Mouse (Mus musculus) neural tube, embryonic 14.5 days (tissue): Measurements from ENCODE around the gene Scgb1b29. TPM values are rescaled to one million over a fixed set of nuclear protein-coding genes. Genes with fewer than 3 reads are reported as not detected.
"Not testable (repeated sequence)": the region's sequence is repeated elsewhere in the genome, so short reads cannot be mapped to it uniquely, and the experiment has no call there.

Experiments
- ATAC-seq: fragments of 200-750 bp; cut with Nextera tagmentation; 2 replicates; pipeline ENCODE4 v1.8.0; 2017; ENCODE audit warnings: low read depth, mild to moderate bottlenecking, moderate TSS enrichment, moderate library complexity
- H3K27ac ChIP-seq: fragments of 300-500 bp; sonication (generic); 2 replicates; pipeline ENCODE4 v1.5.1; 2014; ENCODE audit warnings: low read depth, mild to moderate bottlenecking, control low read depth, low read length, moderate library complexity, mixed read lengths
- H3K27me3 ChIP-seq: fragments of 300-500 bp; sonication (generic); 2 replicates; pipeline ENCODE4 v1.6.1; 2014; ENCODE audit warnings: low read length; ENCODE audit not compliant: control insufficient read depth, insufficient read depth
- H3K36me3 ChIP-seq: fragments of 300-500 bp; sonication (generic); 2 replicates; pipeline ENCODE4 v1.6.1; 2014; ENCODE audit warnings: low read length, mixed read lengths; ENCODE audit not compliant: control insufficient read depth, insufficient read depth
- H3K4me1 ChIP-seq: fragments of 300-500 bp; sonication (generic); 2 replicates; pipeline ENCODE4 v1.6.1; 2014; ENCODE audit warnings: low read length; ENCODE audit not compliant: control insufficient read depth, insufficient read depth
- H3K4me2 ChIP-seq: fragments of 300-500 bp; sonication (generic); 2 replicates; pipeline ENCODE4 v1.6.1; 2014; ENCODE audit warnings: mild to moderate bottlenecking, low read depth, low read length, control low read depth
- H3K4me3 ChIP-seq: fragments of 300-500 bp; sonication (generic); 2 replicates; pipeline ENCODE4 v1.5.1; 2014; ENCODE audit warnings: low read depth, low read length, control low read depth, mixed read lengths
- H3K9ac ChIP-seq: fragments of 300-500 bp; sonication (generic); replicated peaks from 2 replicates; pipeline ENCODE4 v1.6.1; 2014; ENCODE audit warnings: low read depth, mild to moderate bottlenecking, control low read depth, low read length, mixed read lengths
- H3K9me3 ChIP-seq: fragments of 300-500 bp; sonication (generic); 2 replicates; pipeline ENCODE4 v1.6.1; 2016; ENCODE audit warnings: low read length; ENCODE audit not compliant: control insufficient read depth
- WGBS: fragments of 180-500 bp; shearing (Covaris S2); extraction: QIAGEN DNeasy Blood & Tissue Kit; methylation state at CpG from one replicate; pipeline ENCODE4 v1.1.7; 2014; 5-methylcytosine and 5-hydroxymethylcytosine counted together
- polyA plus RNA-seq: library from polyadenylated mRNA; unstranded; fragments of >200 nt; fragmentation: Nextera tagmentation; extraction: Ambion mirVana; gene quantifications from 2 replicates; pipeline ENCODE4 v1.2.1, GENCODE M21; 2014

The Scgb1b29 gene
- polyA plus RNA-seq, result not detected in 2 replicates

- H3K36me3 ChIP-seq, H3K4me2 ChIP-seq, H3K27ac ChIP-seq, H3K4me1 ChIP-seq, H3K9me3 ChIP-seq, ATAC-seq, H3K9ac ChIP-seq, H3K4me3 ChIP-seq, H3K27me3 ChIP-seq: not testable (repeated sequence)
- WGBS, result 94% methylated on average over 1 of the region's 5 CpGs
These were observed at the start of gene Scgb1b29 for GRCm38 (mm10) chr7:32441241-32441640. Scgb1b29 (plus strand) TSS chr7:32441541.

- not testable (repeated sequence) for H3K9me3 ChIP-seq, H3K36me3 ChIP-seq, H3K4me1 ChIP-seq, H3K4me2 ChIP-seq, ATAC-seq, H3K9ac ChIP-seq, H3K27me3 ChIP-seq, H3K27ac ChIP-seq, H3K4me3 ChIP-seq
- 88% methylated on average over 10 of the region's 11 CpGs for WGBS
These were observed 12.7 kb upstream of the Scgb1b29 start for GRCm38 (mm10) chr7:32428636-32429035.

Other genes starting within 250 kb of the Scgb1b29 start
- gene Scgb2b11, start 230.4 kb upstream of the Scgb1b29 start, polyA plus RNA-seq, result not detected in 2 replicates
- not detected in 2 replicates for gene Scgb1b11, start 218.7 kb upstream of the Scgb1b29 start, polyA plus RNA-seq
- gene Scgb2b12, start 114.3 kb upstream of the Scgb1b29 start, polyA plus RNA-seq, result not detected in 2 replicates
- gene Scgb1b12, start 107.4 kb upstream of the Scgb1b29 start, polyA plus RNA-seq, result not detected in 2 replicates